Mouse (Mus musculus): ENCODE results near the gene Gm26558. TPM values are rescaled to one million over a fixed set of nuclear protein-coding genes. Genes with fewer than 3 reads are reported as not detected.

Gene Gm26558
- total RNA-seq, 2 experiments from 2014 or later: not detected

DNA sequence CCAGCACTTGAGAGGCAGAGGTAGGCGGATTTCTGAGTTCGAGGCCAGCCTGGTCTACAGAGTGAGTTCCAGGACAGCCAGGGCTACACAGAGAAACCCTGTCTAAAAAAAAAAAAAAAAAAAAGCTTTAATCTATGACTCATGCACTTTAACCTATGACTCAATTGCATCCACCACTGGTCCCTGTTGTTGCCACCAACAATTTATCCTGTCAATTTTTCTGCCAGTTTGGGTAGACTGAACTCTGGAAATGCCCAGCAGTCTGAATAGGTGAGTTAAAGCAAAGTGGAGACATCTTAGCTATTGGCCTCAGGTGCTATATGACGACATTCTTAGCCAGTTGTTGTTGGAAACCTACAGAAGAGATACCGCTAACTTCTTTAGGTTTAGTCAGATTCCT lies 12.4 kb downstream of the Gm26558 start:
- intact Hi-C loops (cut with DNase I): no loop called here
- no peak for DNase-seq

DNA sequence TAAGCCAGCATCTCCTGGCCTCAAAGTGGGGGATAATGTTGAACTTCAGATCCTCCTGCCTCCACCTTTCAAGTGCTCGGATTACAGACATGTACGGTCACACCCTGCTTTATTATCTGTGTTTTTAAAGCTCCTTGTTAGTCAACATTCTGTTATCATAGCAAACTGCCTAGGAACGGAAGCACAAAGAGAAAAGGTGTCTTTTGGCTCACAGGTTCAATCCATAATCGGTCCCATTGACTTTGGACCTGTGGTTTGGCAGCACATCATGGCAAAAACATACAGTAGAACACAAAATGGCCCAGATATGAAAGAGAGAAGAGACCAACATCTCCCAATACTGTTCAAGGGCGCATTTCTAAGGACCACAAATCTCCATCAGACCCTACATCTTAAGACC lies 13.6 kb downstream of the Gm26558 start:
- intact Hi-C loops (cut with DNase I): no loop called here
- DNase-seq: no peak

DNA sequence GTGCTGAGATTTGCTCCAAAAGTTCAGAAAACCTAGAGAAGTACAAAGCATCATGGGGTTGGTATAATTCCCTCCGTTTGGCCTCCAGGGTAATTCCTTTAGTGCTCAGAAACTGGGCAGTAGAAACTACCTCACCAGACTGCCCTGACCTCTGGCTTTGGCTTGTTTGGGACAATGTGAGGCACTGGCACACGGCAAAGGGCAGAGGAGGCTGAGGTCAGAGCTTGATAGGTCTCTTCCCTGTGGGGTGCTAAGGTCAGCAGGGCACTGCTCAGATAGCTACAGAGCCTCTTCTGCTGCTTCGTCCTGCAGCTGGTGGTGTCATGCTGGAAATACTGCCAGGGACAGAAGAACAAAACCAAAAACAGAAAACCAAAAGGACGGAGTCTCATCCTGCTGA lies 14.2 kb downstream of the Gm26558 start:
- no peak for DNase-seq
- intact Hi-C loops (cut with DNase I): no loop called here

DNA sequence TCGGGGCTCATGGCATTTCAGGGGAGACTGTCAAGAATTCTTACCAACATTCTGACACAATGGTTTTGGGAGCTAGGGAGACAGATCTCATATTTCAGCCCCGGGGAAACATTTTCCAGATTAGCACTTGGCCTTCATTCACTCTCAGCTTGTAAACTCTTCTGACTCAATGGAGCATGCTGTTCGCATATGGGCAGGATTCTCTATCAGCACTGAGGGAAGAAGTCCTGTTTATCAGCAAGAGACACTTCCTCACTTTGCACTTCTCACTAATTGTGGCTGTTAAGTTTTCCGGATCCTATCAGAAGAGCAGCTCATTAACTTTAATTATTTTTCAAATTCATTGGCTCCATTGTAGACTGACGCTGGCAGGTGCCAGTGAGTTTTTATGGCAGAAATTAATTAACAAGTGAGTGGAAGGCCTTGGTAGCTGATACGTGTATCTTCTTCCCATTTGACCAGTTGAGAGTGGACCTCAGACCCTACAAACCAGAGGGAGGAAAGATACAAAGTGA lies 16.6 kb downstream of the Gm26558 start:
- DNase-seq: no peak
- intact Hi-C loops (cut with DNase I): no loop called here

DNA sequence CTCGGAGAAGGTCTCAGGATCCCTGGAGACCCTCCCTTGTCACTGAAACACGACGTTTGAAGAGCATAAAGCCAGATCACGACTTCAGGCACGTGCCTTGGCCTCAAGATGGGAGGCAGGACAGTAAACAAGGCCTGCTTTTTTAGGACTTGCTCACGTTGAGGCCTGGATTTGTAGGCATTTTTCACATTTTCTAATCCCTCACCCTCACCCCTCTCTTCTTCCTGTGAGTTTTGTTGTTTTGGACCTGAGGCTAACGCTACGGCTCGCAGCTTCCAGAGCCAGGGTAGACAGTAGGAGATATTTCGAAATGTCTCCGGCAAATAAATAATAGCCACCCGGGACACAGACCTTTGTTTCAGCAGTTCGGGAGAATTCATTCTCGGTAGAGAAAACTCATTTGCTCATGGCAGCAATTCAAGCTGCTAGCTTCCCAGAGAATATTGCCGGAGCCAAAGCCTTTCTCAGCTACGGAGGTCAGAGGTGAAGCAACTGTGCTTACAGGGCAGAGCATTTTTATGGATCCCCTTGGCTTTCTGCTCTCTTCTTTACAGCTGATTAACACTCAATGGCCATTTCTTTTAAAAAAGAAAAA lies 18.8 kb downstream of the Gm26558 start:
- DNase-seq: peak in 1 of 2 experiments; percentile 23
- intact Hi-C loops (cut with DNase I): no loop called here

DNA sequence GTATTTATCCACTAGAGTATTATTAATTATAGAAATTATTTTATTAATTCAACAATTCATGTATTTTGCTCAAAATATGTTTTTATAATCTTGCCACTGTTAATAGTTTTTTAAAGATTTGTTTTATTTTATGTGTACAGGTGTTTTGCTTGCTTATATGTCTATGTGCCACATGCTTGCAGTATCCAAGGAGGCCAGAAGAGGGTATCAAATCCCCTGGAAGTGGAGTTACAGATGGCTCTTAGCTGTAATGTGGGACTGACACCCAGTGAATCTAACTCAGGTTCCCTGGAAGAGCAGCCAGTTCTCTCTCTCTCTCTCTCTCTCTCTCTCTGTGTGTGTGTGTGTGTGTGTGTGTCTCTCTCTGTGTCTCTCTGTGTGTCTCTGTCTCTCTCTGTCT lies 20.9 kb downstream of the Gm26558 start:
- no peak for DNase-seq
- intact Hi-C loops (cut with DNase I): no loop called here

DNA sequence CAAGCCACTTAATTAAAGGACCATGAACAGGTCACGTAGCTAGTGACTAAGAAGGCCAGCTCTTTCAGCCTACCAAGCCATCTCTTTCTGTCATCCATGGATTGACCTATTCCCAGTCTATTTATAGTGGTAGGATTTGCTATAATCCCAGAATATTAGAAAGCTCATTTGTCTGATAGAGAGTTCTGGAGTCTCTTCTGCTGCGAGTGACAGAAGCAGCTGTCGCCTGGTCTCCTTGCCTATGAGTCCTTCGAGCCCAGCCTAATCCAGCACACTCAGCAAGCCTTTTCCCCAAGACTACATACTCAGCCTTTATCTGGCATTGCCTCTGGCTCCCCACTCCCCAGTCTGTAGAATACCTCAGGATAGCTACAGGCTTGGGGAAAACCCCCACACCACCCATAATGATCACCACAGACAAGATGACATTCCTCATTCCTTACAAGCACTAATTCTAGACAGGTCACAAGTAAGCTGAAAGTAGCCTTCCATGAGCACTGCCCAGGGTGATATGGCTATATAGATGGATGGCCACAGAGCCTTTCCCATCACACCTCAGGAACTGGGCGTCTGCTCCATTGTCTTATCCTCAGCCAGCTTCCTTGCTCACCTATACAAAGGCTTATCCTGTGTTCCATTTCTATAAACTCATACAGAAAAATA lies 27.7 kb downstream of the Gm26558 start:
- intact Hi-C loops (cut with DNase I): no loop called here
- DNase-seq: no peak

DNA sequence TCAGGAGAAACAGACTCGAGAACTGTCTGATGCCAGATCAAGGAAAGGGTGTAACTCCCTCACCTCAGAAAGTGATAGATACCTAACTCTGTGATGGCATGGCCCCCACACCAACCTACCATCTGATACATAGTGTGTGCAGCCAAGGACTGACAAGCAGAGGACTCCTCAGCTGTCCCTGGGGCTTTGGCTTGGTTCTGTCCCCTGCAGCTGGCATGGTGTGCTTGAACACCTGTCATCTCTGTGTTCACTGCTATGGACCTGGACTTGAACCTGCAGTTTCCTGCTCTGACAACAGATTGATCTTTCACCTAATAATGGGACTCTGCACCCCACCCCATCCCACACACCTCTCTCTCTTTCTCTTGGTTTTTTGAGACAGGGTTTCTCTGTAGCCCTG lies 29.5 kb downstream of the Gm26558 start:
- intact Hi-C loops (cut with DNase I): no loop called here
- no peak for DNase-seq

DNA sequence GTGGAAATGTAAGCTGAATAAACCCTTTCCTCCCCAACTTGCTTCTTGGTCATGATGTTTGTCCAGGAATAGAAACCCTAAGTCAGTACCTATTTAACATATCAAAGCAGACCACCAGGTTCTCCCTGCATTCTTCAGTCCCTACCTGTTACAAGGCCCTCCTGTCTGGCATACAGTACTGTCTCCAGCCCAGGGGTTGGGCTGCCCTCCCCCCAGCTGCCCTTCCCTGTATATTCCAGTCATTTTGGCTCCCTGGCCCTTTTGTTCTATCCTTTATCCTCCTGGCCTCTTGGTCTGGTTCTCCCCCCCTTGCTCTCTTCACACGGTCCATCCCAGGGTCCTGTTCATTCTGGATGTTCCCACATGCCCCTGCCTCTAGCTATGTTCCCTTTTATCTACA lies 30.6 kb downstream of the Gm26558 start:
- intact Hi-C loops (cut with DNase I): no loop called here
- DNase-seq: no peak

DNA sequence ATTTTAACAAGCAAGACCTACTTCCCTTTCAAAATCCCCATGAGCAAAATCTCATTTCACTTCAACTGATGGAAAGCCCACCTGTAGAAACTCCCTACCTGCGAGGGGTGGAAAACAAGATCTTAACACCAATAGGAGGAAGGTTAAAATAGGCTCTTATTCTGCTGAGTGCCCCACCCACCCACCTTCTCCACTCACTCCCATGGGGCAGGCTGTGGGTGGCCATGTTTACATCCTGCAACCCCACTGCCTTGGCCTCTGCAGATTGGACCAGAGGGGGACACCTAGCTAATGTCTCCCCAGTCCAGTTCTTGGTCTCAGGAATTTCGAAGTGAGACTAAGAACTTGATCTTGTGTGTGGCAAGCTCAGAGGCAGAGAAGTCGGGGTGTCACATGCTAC lies 32.0 kb downstream of the Gm26558 start:
- intact Hi-C loops (cut with DNase I): no loop called here
- DNase-seq: no peak

DNA sequence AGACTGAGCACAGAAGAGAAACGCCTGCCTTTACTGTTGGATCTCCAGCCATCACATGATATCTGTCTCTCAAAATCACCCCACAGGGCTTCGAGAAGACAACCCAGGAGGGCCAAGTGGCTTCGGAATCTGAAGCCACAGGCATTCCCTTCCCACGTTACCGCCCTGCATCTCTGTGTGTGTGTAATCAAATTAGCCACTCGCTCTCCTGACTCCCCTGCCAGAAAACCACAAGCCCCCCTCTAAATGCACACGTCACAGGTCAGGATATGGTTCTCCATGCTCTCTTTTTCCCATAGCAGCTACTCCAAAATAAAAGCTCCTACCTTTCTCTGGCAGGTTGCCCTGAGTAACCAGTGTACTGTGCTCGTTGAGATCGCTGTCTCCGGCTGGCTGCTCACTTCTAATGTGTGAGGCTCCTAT lies 32.6 kb downstream of the Gm26558 start:
- peak in 1 of 2 experiments; percentile 21 for DNase-seq
- intact Hi-C loops (cut with DNase I): no loop called here

DNA sequence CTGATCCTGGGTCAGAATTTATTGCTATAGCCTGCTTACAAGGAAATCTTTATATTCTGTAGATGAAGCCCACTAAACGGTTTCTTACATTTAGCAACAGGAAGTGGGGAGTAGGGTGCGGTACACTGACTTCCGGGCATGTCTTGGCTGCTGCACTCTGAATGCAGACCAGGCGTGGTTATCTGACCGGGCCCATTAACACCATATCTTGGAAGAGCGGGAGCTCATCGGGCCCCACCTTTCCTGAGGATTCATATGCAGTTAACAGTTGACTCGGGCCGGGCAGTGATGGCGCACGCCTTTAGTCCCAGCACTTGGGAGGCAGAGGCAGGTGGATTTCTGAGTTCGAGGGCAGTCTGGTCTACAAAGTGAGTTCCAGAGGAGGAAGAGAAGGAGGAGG lies 33.5 kb downstream of the Gm26558 start:
- intact Hi-C loops (cut with DNase I): no loop called here
- no peak for DNase-seq

DNA sequence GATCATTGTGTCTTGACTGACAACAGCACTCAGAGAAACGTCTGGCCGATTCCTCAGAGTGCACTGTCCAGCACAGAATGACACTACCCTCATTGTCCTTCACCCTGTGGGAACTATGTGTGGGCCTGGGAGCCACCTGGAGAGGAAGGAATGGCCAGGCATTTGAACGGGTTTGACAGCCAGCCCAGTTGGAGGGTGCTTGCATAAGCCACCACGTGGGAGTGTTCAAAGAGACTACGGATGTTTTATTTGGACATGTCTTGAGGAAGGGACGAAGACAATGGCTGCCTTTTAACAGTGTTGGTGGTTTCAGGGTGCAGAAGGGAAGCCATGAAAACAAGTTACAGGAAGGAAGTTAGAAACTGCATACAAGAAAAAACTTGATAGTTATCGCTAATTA lies 36.1 kb downstream of the Gm26558 start:
- intact Hi-C loops (cut with DNase I): no loop called here

DNA sequence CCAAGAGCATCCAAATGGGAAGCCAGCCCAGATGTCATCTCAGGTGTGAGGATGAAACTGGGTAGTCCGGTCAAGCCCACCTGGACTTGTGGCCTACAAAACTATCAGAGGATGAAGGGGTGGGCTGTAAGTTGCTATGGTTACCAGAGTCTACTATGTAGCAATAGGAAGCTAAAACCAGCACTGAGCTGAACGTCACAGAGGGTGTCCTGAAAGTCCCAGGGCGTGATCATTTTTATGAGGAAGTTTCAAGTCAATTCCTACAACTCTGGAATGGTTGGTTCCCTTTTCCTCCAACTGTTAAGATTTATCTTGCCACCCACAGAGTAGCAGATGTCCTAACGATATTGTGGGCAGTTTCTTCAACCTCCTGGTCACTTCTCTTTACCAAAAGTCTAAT lies 39.7 kb downstream of the Gm26558 start:
- no peak for DNase-seq
- intact Hi-C loops (cut with DNase I): no loop called here

More for the DNA sequence above, 36.1 kb downstream of the Gm26558 start:
- no peak for DNase-seq

DNA sequence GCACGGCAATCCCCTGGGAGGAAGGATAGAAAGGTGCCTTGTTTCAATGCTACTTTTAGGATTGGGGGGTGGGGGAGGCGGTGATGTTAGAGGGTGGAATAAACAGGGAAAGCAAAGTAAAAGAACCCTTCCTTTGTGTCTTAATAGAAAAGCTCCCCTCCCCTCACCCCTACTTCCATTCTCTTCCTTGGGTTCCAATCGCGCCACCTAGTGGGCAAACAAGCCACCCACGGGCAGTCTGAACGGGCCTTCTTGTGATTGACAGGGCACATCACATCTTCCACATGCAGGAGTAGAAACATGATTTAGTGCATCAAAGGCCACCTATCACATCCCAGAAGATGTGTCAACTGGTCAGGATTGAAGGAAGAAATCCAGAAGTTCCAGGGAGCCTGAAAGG lies 41.7 kb downstream of the Gm26558 start:
- DNase-seq: peak in 1 of 2 experiments; percentile 21
- intact Hi-C loops (cut with DNase I): no loop called here

DNA sequence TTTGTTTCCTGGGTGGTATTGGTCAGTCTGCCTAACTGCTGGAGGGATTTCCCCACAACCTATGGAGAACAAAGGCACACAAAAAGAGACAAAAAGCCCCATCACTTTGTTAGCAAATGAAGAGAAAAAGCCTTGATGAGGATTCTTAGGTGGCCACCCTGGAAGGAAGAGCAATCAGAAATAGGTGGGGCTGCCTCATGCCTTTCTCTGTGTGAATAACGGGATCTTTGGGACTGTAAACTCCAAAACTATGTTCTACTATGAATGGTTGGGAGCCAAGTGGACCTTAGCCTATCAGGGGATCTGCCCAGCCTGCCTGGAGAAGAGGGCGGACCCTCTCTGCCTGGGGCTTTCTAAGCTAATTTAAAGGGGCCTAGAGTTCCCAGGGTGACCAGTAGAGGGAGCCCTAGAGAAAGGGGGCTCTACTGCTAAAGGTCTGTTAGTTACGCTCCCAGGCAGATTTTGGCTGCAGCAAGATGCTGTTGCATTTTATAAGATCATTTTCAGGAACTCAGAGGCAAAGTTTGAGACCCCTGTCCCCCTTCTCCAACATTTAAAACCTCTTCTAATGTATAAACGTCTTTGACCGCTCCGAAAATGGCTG lies 42.6 kb downstream of the Gm26558 start:
- intact Hi-C loops (cut with DNase I): no loop called here
- DNase-seq: no peak

DNA sequence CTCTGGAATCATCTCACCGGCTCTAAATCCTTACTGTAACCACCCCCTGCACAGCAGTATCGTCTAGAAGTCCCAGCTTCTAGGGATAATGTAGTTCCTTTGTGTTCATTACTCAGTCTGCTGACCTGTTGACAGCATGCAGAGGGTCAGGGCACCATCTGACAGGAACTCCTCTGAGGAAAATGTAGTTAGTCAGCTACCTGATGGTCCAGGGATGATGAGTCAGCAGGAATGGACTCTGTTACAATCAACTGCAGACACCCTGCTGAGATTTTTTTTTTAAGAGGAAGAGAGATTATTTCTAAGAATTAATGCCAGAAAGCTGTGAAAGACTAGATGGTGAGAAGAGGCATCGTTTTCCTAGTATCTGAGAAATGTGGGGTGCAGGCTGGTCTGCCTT lies 45.3 kb downstream of the Gm26558 start:
- no peak for DNase-seq
- intact Hi-C loops (cut with DNase I): no loop called here

DNA sequence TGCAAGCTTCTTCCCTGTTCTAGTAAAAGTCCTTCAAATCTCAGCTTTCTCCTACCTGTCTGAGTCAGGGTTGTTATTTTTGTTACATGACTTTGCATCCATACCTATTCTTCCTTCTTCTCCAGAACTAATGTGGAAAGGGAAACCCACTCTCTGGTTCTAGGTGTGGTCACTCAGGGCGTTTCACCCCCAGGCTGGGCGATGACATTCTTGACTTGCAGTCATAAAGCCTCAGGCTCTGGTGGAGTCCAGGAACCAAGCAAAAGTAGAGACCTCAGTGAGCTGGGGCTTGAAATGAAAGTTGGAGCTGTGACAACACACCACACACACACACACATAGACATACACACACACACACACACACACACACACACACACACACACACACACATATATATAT lies 45.8 kb downstream of the Gm26558 start:
- DNase-seq: no peak
- intact Hi-C loops (cut with DNase I): no loop called here

DNA sequence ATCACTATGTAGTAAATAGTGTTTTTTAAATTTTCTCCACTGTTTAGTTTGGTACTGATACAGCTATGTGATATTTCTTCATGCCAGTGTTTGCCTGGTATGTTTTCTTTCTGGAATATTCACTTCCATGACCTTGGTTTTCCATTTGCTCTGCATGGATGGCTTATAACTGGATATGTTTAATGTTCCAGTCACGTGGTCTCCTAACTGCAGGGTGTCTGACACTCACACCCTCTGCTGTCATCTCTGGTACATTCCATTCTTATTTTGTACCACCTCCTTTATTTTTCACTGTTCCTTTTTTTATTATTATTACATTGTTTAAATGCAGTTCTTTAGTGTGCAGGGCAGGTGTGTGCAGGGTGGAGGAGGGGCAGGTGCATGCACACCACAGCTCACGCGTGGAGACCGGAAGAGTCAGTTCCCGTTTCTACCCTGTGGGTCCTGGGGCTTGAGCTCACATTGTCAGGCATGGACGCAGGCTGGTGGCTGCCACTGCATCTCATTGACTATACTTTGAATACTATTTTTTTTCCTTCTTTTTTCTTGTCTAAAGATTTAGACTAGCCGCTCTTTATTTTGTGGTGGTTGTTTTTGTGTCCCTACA lies 47.1 kb downstream of the Gm26558 start:
- DNase-seq: no peak
- intact Hi-C loops (cut with DNase I): no loop called here
